2 mouse cellular contexts compared by ENCODE assay signal in the genomic region with DNA sequence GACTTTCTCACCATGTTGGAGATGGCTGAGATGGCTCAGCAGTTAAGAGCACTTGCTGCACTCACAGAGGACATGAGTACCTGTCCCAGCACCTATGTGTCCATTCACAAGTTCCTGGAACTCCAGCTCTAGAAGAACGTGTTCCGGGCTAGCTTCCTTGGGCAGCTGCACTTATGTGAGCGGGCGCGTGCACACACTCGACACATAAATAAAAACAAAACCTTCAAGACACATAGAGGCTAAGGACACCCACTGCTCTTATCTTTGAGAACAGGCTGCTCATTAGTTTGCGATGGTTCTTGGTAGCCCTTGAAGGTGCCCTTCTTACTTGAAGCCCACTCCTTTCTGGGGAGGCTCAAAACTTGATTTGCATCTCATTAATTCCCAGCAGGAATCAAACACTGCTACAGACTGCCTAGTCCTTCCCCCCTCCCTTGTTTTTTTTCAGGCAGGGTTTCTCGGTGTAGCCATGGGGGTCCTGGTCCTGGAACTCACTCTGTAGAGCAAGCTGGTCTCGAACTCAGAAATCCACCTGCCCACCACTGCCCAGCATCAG.
TF ChIP-seq lines count a peak whose summit lies in the region.

No protein-coding gene starts in this region.

TF ChIP-seq in CH12.LX, 34 proteins besides CTCF, POLR2A, EP300 and RAD21:
- TF ChIP-seq TBP (conservative IDR thresholded peaks at IDR 0.05; ENCODE audit: low read depth, low read length) (no peak), CHD1 (IDR thresholded peaks at IDR 0.05; ENCODE audit: low read depth, low read length) (no peak), PAX5 (IDR thresholded peaks at IDR 0.05; ENCODE audit: low read length) (no peak), ZC3H11A (IDR thresholded peaks at IDR 0.05; ENCODE audit: low read depth, low read length) (no peak), BHLHE40 (IDR thresholded peaks at IDR 0.05; ENCODE audit: low read depth, low read length) (no peak)

TF ChIP-seq in ES-E14, 5 proteins besides CTCF, POLR2A, EP300 and RAD21:
- no peak for TF ChIP-seq HCFC1 (IDR thresholded peaks at IDR 0.05; ENCODE audit: borderline replicate concordance, insufficient read depth, low read length)
- TF ChIP-seq ZNF384 (IDR thresholded peaks at IDR 0.05; ENCODE audit: low read depth, low read length), result 0 out of 2 replicates have a peak, but pooled peaks have one; percentile 20
- TF ChIP-seq ZC3H11A (IDR thresholded peaks at IDR 0.05; ENCODE audit: borderline replicate concordance, low read depth, low read length), result no peak
- TF ChIP-seq CHD2 (IDR thresholded peaks at IDR 0.05; ENCODE audit: low read depth, low read length), result no peak
- no peak for TF ChIP-seq MAFK (IDR thresholded peaks at IDR 0.05; ENCODE audit: insufficient read depth, low read depth, low read length)
